Mouse (Mus musculus) c-Kit-positive CD71-positive TER-119-negative erythroid progenitor cells, embryonic 14.5 days (primary cell): Measurements from ENCODE around the gene Clip4.
"Not testable (repeated sequence)": the region's sequence is repeated elsewhere in the genome, so short reads cannot be mapped to it uniquely, and the experiment has no call there.

Experiments
- DNase-seq: peaks from one replicate; pipeline ENCODE4 v3.0.0-alpha.2; 2013; ENCODE audit warnings: low read depth

Clip4 gene

GRCm38 (mm10) chr17:71768173-71768572 lies at the start of gene Clip4:
Gene Clip4, plus strand, starts transcription at chr17:71768473.
- DNase-seq = not testable (repeated sequence)

- DNase-seq = no peak
These were observed 47.8 kb upstream of the Clip4 start for GRCm38 (mm10) chr17:71720434-71720833.

- DNase-seq = no peak
These were observed 47.3 kb upstream of the Clip4 start for GRCm38 (mm10) chr17:71721019-71721418.

GRCm38 (mm10) chr17:71730655-71731054 lies 37.6 kb upstream of the Clip4 start:
- DNase-seq = no peak

- no peak for DNase-seq
These were observed 31.8 kb upstream of the Clip4 start for GRCm38 (mm10) chr17:71736442-71736841.

- DNase-seq = no peak
These were observed 26.1 kb upstream of the Clip4 start for GRCm38 (mm10) chr17:71742156-71742555.

GRCm38 (mm10) chr17:71742935-71743334 lies 25.3 kb upstream of the Clip4 start:
- DNase-seq = no peak

GRCm38 (mm10) chr17:71746114-71746513 lies 22.2 kb upstream of the Clip4 start:
- DNase-seq = no peak

GRCm38 (mm10) chr17:71747561-71747960 lies 20.7 kb upstream of the Clip4 start:
- DNase-seq = no peak

- DNase-seq = no peak
These were observed 18.6 kb upstream of the Clip4 start for GRCm38 (mm10) chr17:71749616-71750168.

GRCm38 (mm10) chr17:71752831-71753230 lies 15.4 kb upstream of the Clip4 start, which contains the start of gene Pcare:
Gene Pcare, minus strand, starts transcription at chr17:71752894.
- no peak for DNase-seq

- DNase-seq = no peak
These were observed 7.7 kb upstream of the Clip4 start for GRCm38 (mm10) chr17:71760536-71760935.

GRCm38 (mm10) chr17:71769564-71769963 lies 1.3 kb downstream of the Clip4 start:
- DNase-seq = no peak

- no peak for DNase-seq
These were observed 2.4 kb downstream of the Clip4 start for GRCm38 (mm10) chr17:71770696-71771095.

- DNase-seq = no peak
These were observed 5.9 kb downstream of the Clip4 start for GRCm38 (mm10) chr17:71774173-71774572.

- no peak for DNase-seq
These were observed 7.0 kb downstream of the Clip4 start for GRCm38 (mm10) chr17:71775279-71775678.

- no peak for DNase-seq
These were observed 10.4 kb downstream of the Clip4 start for GRCm38 (mm10) chr17:71778696-71779095.

- DNase-seq = no peak
These were observed 12.2 kb downstream of the Clip4 start for GRCm38 (mm10) chr17:71780490-71780889.

- DNase-seq = no peak
These were observed 12.7 kb downstream of the Clip4 start for GRCm38 (mm10) chr17:71780945-71781344.

- DNase-seq = no peak
These were observed 14.0 kb downstream of the Clip4 start for GRCm38 (mm10) chr17:71782242-71782698.

- DNase-seq = no peak
These were observed 14.6 kb downstream of the Clip4 start for GRCm38 (mm10) chr17:71782699-71783365.

- DNase-seq = no peak
These were observed 15.1 kb downstream of the Clip4 start for GRCm38 (mm10) chr17:71783366-71783735.

GRCm38 (mm10) chr17:71786456-71786855 lies 18.2 kb downstream of the Clip4 start:
- DNase-seq = no peak

- no peak for DNase-seq
These were observed 22.8 kb downstream of the Clip4 start for GRCm38 (mm10) chr17:71791109-71791508.
